Mouse (Mus musculus): Measurements from ENCODE around the gene Dut.

DNA sequence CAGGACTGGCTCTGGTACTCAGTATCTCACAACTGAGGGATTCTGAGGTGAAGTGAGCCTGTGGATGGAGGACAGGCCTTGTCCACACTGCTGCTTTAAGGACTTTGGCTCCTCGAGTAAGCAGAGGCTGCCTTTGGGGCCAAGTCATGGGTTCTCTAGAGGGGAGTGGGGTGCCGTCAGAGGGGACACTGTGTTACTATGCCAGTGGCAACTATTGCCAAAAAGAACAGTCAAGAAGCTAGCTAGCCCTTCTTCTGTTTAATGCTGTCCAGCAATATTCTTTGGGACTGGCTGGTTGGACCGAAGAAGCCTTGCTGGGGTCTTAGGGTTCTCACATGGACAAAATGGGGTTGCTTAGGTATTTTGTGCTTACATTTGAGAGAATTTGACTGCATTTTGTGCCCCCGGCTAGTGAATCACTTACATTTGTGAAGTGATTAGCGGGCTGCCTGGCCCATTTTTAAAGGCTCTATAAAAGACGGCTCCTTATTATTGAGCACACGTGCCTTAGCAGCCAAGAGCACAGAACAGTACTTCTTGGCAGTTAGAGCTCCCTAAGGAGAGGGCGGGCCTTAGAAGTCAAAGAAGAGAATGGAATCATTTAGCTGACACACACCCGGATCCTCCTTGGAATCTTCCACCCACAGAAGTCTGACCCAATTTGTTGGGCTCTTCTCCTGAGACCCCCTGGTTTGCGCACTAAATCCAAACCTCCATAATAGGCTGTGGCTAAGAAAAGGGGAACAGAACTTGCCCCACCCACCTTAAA, 43.4 kb downstream of the Dut start:
- TF ChIP-seq CTCF (IDR thresholded peaks at IDR 0.05; ENCODE audit: control insufficient read depth, insufficient read depth, low read length): no peak
- no peak for TF ChIP-seq POLR2A (IDR thresholded peaks at IDR 0.05; ENCODE audit: borderline replicate concordance, control insufficient read depth, low read depth, low read length)
